Mouse (Mus musculus) frontal cortex, adult 2 months (tissue): ENCODE measurements around the gene Ercc6l. TPM values are rescaled to one million over a fixed set of nuclear protein-coding genes. Genes with fewer than 3 reads are reported as not detected.

Source experiments
- DNase-seq, 2 experiments: peaks; one replicate each; pipeline ENCODE4 v3.0.0; 2022; ENCODE audit warnings: low spot score in 1 of 2; ENCODE audit errors: extremely low spot score in 1 of 2
- polyA plus RNA-seq: library from polyadenylated mRNA; depleted of rRNA; stranded (reverse); fragments of >200 nt; gene quantifications from 2 replicates; pipeline ENCODE4 v1.2.3, GENCODE M21; 2012; rRNA removed

The Ercc6l gene
- 0.10 and 0.13 TPM in 2 replicates for polyA plus RNA-seq

DNA sequence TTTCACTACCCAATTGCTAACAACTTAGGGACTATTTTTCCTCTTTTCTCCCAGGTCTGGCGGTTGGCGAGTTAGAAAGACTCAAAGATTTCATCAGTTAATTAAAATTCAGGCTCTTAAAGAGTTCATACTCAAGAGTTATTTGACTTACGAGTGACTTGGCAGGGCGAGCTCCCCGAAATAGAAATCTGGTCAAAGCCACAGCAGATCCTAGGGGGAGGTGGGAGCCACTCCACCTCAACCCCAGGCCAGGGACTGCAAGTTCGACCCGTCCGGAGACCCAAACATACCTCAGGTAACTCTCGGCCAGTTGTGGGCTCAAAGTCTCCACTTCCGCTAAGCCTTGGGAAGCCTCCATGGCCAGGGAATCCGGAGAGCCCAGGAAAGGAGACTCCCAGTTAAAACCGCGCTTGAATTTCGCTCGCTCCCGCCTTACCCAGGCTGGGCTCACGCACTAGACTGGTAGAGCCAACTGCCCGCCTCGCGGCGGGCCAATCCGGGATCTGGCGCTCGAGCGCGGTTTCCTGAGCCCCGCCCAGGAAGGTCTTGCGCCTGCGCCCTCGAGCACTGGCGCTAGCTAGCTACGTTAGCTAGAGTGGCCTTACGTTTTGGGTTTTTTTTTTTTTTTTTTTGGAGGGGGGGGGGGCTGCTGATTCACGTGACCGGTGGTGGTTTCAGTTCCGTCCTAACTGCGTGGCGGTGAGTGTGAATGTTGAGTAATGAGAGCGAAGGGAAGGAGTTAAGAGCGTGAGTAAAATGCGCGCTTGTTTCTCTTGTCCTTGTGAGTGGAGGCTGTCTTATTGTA lies at the start of gene Ercc6l:
Ercc6l (minus strand) TSS at position 474 of the 805 bp plus-strand sequence.
- peak; percentile 66 to 86 for DNase-seq

DNA sequence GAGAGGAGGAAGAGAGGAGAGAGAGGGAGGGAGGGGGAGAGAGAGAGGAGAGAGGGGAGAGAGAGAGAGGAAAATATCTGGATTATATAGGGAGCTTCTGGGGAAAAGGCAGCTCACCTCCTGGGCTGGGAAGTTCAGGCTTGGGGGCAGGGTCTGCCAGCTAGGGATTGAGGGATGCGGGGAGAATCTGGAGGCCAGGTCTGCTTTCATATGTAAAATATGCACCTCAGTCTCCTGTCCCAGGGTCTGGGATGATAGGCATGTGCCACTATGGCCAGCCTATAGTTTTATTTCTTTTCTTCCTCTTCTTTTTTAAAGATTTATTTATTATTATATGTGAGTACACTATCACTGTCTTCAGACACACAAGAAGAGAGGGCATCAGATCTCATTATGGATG lies 33.9 kb upstream of the Ercc6l start:
- no peak for DNase-seq

DNA sequence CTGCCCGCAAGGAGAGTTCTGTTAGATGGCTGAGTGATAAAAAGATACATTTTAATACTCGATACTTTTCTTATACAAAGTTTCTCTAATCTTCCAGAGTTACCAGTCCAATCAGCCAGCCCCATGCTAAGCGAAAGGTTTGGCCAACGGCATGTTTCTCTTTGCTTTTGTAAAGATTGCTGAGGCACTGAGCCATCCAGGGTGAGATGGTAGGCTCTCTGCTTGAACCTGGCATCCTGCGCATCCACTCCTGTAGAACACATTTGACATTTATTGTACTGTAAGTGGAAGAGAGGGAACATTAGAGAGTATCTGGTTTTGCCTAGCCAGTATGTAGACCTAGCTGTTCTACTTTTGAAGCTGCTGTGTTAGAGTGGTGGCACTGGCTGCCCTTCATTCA lies 32.7 kb upstream of the Ercc6l start:
- DNase-seq: no peak

DNA sequence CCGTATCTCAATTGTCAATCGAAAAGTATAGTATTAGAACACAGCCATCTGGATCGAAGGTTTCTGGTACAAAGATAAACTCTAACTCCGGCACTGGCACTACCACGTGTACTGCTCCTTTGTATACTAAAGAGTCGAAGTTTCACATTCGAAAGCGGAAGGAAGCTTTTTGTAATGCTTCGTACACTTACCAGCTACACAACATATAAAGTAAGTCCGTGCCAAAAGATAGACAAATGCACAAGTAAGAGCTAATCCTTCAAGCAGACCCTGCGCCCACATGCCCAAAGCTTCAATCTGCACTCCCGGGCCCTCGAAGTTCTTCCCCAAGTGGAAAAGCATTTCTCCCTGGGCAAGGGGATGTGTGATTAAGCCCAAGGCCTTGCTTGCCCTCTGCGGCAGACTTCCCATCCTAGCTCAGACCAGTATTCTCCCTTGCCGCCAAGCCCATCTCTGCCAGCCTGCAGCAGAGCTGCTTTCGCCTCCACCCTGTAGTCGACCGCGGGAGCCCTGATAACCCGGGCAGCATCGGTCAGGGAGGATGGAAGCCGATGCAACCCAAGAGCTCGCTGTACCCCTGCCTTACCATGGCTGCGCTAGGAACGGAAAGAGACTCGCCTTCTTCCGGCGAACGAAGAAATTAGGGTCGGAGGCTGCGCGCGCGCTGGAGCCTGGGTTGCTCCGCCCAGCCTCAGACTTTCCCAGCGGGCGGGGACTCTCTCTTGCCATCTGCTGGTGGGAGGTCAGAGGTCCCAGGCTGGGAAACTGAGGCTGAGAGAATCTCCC lies 32.0 kb upstream of the Ercc6l start, which contains the start of gene Rps4x:
Rps4x (minus strand) TSS at position 683 of the 786 bp plus-strand sequence.
- peak; percentile 35 to 82 for DNase-seq

DNA sequence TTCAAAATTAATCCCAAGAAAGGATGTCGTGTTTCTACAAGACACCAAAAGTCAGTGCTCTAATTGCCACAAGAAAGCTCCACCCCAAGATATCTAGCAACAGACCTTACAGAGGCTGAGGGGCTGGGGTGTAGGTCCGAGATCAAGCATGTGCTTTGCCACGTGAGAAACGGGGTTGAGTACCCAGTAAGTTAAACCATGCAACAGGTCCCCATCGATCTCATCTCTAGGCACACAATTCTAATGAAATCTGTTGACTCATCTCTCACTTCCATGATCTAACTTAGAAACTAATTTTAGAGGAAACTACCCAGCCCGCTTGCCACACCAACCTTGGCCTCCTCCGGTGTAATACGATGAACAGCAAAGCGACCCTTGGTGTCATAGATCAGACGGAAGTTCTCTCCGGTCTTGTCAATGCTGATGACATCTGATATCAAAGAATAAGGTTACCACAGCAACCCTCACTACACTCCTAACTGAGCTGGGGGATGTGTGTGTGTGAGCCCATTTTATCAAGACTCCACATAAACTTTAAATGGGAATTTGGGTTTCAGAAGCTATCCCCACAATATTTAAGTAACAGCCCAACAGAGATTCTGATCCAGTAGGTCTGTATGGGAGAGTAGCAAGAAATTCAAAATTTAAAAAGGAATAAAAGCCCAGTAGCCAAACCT lies 30.3 kb upstream of the Ercc6l start:
- no peak for DNase-seq

DNA sequence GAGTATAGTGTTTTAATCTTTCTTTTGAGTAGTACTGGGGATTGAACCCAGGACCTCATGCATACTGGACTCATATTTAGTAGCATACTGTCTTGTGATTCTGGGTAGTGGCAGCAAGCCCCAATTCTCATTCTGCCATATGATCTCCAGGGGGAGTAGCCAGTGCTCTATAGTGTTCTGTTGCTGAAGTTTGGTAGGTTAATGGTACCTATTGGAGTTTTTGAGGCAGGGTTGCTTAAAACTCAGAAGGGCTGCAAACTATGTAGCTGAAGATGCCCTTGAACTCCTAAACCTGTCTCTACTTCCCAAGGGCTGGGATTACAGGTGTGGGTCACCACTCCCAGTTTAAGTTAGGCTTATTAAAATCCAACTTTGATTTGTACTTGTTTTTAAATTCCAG lies 25.7 kb upstream of the Ercc6l start:
- DNase-seq: no peak

DNA sequence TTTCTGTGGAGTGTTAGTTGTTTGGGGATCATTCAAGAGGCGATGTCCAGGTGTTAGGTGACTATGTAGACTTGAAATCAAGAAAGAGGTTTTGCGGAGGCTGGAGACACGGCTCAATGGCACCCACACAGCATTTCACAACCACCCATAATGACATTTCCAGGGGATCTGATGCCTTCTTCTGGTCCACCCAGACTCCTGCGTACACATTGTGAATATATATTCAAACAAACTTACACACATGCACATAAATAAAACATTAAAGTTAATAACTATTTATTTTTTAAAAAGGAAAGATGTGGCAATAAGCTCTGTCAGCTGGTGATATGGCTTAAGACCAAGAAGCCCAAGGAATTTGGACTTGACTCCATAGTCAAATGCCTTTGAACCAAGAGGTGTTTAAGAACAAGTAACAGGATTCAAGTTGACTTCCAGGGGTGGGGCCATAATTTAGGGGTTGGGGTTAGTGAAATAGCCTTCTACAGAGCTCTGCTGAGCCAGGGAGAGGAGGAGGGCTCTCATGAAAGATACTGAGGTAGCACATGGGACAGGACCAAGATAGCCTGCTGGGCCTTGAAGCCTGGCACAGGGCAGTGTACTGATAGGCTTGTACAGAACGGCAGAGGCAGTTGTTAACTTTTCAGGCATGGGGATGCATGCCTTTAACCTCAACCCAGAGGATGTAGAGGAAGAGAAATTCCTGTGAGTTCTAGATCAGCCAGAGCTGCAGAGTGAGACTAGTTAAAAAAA lies 18.8 kb upstream of the Ercc6l start:
- DNase-seq: no peak

DNA sequence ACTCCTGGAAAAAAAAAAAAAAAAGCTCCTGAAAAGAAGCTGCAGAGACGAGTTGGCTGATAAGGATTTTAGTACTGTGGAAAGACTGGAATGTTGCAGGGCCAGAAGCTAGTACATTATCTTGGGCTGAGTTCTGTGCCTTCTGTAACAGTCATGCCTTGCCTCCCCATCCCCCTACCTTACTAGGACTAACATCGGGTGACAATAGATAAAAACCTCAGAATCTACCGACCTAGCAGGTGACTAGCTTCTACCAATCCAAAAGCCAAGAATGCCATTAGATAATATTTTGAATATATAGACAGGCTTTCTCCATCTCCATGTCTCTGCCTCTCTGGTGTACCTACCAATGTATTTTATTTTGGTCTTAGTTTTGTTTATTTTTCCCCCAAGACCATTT lies 14.0 kb upstream of the Ercc6l start:
- no peak for DNase-seq

DNA sequence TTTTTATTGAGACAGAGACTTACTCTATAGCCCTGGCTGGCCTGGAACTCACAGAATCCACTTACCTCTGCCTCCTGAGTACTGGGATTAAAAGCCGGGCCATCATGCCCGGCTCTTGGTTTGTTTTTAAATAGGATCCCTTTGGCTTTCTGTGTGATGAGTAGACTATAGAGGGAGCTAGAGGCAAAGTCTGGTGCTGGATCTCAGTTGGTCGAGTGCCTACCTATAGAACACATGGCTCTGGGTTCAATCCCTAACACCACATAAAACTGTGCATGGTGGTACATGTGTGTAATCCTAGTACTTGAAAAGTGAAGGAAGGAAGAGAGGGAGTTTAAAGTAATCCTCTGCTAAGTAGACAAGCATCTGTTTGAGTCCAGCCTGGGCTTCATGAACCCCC lies 13.2 kb upstream of the Ercc6l start:
- no peak for DNase-seq

DNA sequence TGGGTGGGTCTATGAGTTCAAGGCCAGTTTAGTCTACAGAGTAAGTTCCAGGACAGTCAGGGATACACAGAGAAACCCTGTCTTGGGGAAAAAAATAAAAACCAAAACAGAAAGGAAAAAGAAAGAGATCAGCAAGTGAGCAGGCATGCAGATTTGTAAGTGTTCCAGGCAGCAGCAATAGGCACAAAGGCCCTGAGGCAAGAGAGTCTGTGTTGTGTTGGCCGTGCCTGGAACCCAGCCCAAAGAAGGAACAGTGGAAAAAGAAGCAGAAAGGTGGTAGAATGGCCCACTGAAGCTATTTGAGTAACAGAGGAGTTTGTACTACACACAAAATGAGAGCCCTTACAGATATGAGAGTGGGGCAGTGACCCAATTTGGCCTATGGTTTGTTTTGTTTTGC lies 12.8 kb upstream of the Ercc6l start:
- no peak for DNase-seq

DNA sequence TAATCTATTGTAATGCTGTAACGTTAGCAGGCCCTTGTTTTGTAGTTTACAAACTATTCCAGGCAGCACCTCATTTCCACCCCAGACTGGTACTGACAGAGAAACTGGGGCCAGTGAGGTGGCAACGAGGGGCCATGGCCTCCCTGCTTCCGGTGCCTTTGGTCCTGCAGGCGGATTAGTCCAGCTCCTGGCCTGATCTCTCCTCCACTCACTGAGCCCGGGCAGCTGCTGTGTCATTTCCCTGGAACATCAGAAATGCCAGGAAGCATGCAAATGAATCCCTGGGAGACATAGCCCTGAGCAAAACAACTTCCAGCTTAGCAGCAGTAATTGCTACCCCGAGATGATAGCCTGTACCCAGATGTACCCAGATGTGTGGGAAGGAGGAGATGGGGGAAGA lies 10.1 kb upstream of the Ercc6l start:
- DNase-seq: no peak

DNA sequence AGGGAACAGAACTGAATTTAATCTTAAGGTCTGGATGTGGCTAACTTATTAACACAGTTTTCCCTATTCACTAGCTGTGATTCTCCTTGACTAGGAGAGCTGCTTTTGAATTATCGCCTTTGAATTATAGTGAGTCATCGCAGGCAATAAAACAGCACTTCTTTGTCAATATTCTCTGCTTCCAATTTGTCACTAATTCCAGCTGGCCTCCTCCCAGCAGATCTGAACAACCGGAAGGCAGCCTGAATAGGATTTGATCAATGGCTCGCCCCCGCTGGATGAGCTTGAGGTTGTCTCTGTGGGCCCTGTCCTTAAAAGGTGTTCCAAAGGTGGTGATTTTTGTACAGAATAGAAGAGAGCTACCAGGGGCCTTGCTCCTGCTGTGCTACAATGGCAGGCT lies 9.6 kb upstream of the Ercc6l start:
- DNase-seq: peak in 1 of 2 experiments; percentile 15

DNA sequence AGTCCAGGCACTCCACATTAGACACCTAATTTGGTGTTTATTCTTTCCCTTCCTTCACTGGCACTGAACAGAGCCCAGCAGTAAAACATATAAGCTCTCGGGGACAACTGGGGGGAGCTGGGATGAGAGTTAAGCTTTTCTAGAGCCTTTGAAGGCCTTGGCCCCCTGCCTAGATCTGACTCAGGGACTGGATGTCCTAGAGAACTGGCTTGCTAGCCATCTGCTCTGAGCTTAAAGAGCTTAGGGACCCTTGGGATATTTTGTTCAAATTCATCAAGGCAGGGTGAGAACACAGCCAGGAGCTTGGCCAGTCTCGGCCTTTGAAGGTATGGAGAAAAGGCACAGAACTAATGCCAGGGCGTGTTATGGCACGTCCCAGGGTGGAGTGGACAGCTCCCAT lies 6.6 kb upstream of the Ercc6l start:
- no peak for DNase-seq

DNA sequence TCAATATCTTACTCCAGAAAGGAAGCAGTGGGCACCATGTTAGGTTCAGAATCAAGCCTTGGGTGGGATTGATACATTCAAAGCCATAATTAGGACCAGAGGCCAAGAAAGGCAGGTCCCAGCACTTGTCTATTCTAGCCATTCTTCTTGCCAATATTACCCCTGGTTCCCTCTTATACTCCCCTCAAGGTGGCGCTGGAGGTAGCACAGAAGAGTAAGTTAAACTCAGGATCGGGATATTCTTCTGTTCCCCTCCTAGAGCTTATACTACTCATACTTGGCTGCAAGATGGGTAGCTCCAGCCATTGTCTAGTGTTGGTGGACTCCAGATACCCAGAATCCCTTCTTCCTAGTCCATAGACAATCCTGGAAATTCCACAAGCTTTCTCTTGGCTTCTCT lies 6.2 kb upstream of the Ercc6l start:
- no peak for DNase-seq

DNA sequence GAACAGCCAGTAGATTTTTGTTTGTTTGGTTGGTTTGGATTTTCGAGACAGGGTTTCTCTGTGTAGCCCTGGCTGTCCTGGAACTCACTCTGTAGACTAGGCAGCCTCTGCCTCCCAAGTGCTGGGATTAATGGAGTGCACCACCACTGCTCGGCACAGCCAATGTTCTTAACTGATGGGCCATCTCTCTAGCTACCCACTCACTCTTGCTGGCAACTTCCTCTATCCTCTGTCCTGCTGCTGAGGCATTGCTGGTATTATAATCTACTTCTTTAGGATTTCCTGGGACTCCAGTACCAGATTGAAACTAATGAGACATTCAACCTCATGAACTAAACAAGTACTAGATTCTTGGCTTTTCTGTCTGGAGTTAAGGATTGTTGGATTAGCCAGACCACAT lies 3.6 kb upstream of the Ercc6l start:
- DNase-seq: no peak

DNA sequence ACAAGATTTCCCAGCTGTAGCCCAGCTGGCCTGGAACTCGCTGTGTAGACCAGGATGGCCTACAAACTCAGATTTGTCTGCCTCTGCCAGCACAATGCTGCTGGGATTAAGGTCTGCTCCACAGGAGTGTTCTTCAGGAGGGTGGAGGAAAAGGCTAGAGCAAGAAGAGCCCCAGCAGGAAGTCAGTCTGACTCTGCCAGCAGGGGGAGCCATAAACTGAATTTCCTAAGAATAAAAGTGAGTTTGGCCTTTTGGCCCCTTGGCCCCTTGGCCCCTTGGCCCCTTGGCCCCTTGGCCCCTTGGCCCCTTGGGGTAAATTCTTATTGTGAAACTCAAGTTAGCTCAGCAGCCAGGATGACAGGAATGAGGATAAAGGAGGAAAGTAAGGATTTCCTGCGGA lies 2.9 kb upstream of the Ercc6l start:
- peak in 1 of 2 experiments; percentile 42 for DNase-seq

DNA sequence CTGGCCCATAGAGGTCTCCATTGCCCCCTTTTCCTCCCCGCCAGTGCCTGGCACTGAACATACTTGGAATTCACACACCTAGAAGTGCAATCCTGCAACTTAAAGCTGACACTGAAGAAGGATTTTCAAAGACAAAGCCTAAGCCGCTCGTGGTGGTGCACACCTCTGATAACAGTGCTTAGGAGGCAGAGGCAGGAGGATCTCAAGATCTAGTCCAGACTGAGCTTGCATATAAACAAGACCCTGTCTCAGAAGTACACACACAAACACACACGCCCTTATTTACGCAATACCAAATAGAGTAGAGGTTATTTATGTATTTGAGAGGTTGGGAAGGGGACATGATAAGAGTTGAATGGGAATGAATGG lies 516 bp upstream of the Ercc6l start:
- peak in 1 of 2 experiments; percentile 1 for DNase-seq

DNA sequence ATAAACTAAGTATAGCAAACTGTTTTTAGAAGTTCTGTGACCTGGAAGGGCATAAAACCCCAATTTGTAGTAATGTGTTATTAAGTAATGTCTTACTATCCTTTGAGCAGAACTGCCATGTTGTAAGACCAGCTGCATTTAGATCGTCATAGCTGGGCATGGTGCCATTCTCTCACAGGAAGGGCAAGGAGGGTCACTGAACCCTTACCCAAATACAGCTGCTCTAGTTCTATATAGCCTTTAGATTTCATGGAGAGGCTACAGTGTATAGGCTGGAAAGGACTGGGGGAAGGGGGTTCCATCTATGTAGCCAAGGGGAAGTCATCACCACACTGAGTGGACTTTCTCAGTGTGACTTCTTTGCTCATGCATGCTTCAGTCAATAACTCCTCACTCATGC lies 15.7 kb downstream of the Ercc6l start:
- DNase-seq: no peak

DNA sequence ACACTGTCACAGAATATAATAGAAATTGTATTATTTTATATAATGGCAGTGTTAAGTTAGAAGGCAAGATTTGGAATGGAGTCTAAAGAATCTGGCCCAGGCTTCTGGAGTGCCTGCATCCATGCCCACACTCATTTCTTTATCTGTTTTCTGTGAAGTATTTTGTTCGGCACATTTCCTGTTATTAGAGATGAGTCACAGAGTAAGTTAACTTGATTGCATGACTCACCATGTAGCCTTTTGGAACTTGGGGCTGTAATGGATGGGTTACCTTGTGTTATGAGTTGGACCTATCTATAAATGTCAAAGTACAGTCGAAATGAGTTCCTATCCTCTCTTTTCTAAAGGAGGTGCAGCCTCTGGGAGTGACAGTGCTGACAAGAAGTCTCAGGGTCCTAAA lies 35.6 kb downstream of the Ercc6l start:
- DNase-seq: no peak

DNA sequence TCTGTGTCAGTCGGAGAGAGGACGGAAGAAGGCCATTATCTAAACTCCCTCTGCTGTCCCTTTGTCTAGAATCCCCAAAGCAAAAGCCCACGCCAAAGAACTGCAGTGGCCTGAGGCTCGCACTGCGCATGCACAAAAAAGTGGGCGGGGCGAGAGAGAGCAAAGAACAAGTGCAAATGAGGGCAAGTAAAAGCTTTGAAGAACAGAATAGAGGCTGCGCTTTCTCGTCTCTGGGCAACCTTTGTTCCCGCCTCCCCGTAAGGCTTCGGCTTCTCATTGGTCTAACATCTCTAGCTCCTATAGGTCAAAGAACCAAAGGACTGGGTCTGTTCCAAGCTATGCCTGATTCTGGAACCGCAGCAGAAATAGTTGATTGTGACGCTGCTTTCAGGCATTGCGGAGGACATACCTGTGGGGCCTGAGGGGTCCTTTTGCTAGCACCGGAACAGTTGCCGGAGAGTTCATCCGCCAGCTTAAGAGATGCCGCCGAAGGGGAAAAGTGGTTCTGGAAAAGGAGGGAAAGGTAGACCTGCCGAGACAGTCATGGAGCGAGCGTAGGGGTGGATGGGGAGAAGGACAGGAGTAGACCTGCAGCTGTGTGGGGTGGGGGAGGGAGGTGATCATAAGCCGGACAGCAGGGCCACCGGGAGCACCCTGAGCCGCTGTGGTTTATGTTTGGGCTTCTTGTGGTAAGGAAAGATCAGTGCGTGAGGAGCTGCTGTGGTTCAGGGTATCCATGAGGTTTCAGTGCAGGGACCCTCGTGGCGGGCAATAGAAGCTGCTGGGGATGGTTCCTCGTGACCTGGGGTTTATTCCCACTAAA lies 37.6 kb downstream of the Ercc6l start, which contains the start of gene Pin4:
Pin4 (plus strand) TSS at position 406 of the 823 bp plus-strand sequence.
- DNase-seq: peak; percentile 93 to 97
